Mouse (Mus musculus) cerebellum, adult 2 months (tissue): ENCODE results near the gene Naa25.

Experiments
- CTCF ChIP-seq: fragments of 200-500 bp; IDR thresholded peaks from 2 replicates; pipeline ENCODE4 v1.5.1; 2011; ENCODE audit warnings: low read depth, mild to moderate bottlenecking, control low read depth, low read length, moderate library complexity, borderline replicate concordance; ENCODE audit not compliant: insufficient read depth
- POLR2A ChIP-seq: fragments of 200-500 bp; IDR thresholded peaks from 2 replicates; pipeline ENCODE4 v1.6.1; 2011; ENCODE audit warnings: low read length, control low read depth, borderline replicate concordance; ENCODE audit not compliant: insufficient read depth

- TF ChIP-seq POLR2A = no peak
- no peak for TF ChIP-seq CTCF
Measured at GRCm38 (mm10) chr5:121454503-121454782, 56.7 kb downstream of the Naa25 start.
